22 mouse cellular contexts compared by ENCODE assay signal in genomic region chr15:91369736-91370449, GRCm38 (mm10).
DNase-seq lines count a peak whose midpoint lies in the region; ATAC-seq and TF ChIP-seq lines count a peak whose summit lies in the region.
"Had no signal": no experiment of that assay in that cellular context is flagged by ENCODE, and none has a peak within 500 bp of the region (broad histone marks: within the 10 kb centered on the region; RNA-seq: fewer than 3 reads in every experiment).

No protein-coding gene starts in this region.

- TF ChIP-seq CTCF in heart, postnatal 0 days (IDR thresholded peaks at IDR 0.05; ENCODE audit: low read depth), result no peak
- TF ChIP-seq CTCF in heart, adult 2 months (IDR thresholded peaks at IDR 0.05), result no peak

- WGBS in heart, postnatal 0 days, result 49% methylated on average over 11 of the region's 11 CpGs
- WGBS in heart, adult 2 months, result 61% methylated on average over 11 of the region's 11 CpGs
- WGBS in neural tube, embryonic 13.5 days, result 58% methylated on average over 11 of the region's 11 CpGs
- 47% methylated on average over 11 of the region's 11 CpGs for WGBS in neural tube, embryonic 15.5 days

- ATAC-seq in cerebellum, adult (ENCODE audit: insufficient number of reproducible peaks, low FRiP score, low TSS enrichment), result peak; percentile 72
- no peak for ATAC-seq in heart, postnatal 0 days (ENCODE audit: insufficient read depth, low read depth)
- no peak for ATAC-seq in neural tube, embryonic 13.5 days (ENCODE audit: low read depth)
- ATAC-seq in neural tube, embryonic 15.5 days (ENCODE audit: low FRiP score), result no peak
- ATAC-seq: forebrain, embryonic 16.5 days; liver, postnatal 0 days; lung, postnatal 0 days; midbrain, embryonic 15.5 days had no signal

- H3K4me1 ChIP-seq in heart, postnatal 0 days (ENCODE audit: control insufficient read depth, insufficient read depth), result no peaks in the 10 kb centered on the region
- H3K4me1 ChIP-seq in heart, adult 2 months (ENCODE audit: control insufficient read depth, insufficient read depth, low read length), result no peaks in the 10 kb centered on the region
- peaks cover 45% of the 10 kb centered on the region for H3K4me1 ChIP-seq in neural tube, embryonic 13.5 days (replicated peaks)
- H3K4me1 ChIP-seq in neural tube, embryonic 15.5 days, result peaks cover 45% of the 10 kb centered on the region

- no peak overlapping the region for H3K9ac ChIP-seq in heart, postnatal 0 days (replicated peaks; ENCODE audit: low read depth, low read length)
- no peak overlapping the region for H3K9ac ChIP-seq in heart, adult 2 months (ENCODE audit: low read depth, low read length)
- no peak overlapping the region for H3K9ac ChIP-seq in neural tube, embryonic 13.5 days
- H3K9ac ChIP-seq in neural tube, embryonic 15.5 days (replicated peaks), result no peak overlapping the region
- H3K9ac ChIP-seq: hindbrain, embryonic 13.5 days; liver, postnatal 0 days; midbrain, embryonic 15.5 days; neural tube, embryonic 12.5 days had no signal

- no peak for TF ChIP-seq EP300 in heart, postnatal 0 days (IDR thresholded peaks at IDR 0.05; ENCODE audit: low read depth)
- TF ChIP-seq EP300 in heart, adult 2 months (IDR thresholded peaks at IDR 0.05; ENCODE audit: insufficient read depth, low read depth, low read length), result no peak

- TF ChIP-seq POLR2A in heart, adult 2 months (IDR thresholded peaks at IDR 0.05; ENCODE audit: insufficient read depth, low read depth, low read length), result no peak

- no peak for DNase-seq in cerebellum, postnatal 36 days
- peak; percentile 32 for DNase-seq in heart, postnatal 0 days (ENCODE audit: low spot score)
- DNase-seq in heart, adult 2 months, result no peak
- DNase-seq in telencephalon, adult 2 months (ENCODE audit: low read depth, low spot score), result peak; percentile 74
- DNase-seq: adrenal gland, postnatal 14 days; cerebellum, adult 11-12 months; gastrocnemius, postnatal 36 days; heart, postnatal 36 days; kidney, adult 18-20 months; kidney, postnatal 4 days; liver, postnatal 0 days; thymus, postnatal 36 days had no signal

- H3K27ac ChIP-seq in heart, postnatal 0 days (ENCODE audit: low read depth), result no peak overlapping the region
- no peak overlapping the region for H3K27ac ChIP-seq in heart, adult 2 months
- no peak overlapping the region for H3K27ac ChIP-seq in neural tube, embryonic 13.5 days (replicated peaks)
- no peak overlapping the region for H3K27ac ChIP-seq in neural tube, embryonic 15.5 days (replicated peaks)
- H3K27ac ChIP-seq: embryonic facial prominence, embryonic 10.5 days; hindbrain, embryonic 13.5 days; macrophage; midbrain, embryonic 15.5 days; neural tube, embryonic 12.5 days had no signal

- no peaks in the 10 kb centered on the region for H3K79me2 ChIP-seq in heart, adult 2 months (replicated peaks; ENCODE audit: control insufficient read depth, insufficient read depth, low read length)

- no peaks in the 10 kb centered on the region for H3K9me3 ChIP-seq in heart, postnatal 0 days (replicated peaks; ENCODE audit: control insufficient read depth, low read length)
- no peaks in the 10 kb centered on the region for H3K9me3 ChIP-seq in neural tube, embryonic 13.5 days
- no peaks in the 10 kb centered on the region for H3K9me3 ChIP-seq in neural tube, embryonic 15.5 days (replicated peaks)
- H3K9me3 ChIP-seq: embryonic facial prominence, embryonic 10.5 days; hindbrain, embryonic 13.5 days; midbrain, embryonic 15.5 days; neural tube, embryonic 12.5 days had no signal

- no peaks in the 10 kb centered on the region for H3K27me3 ChIP-seq in heart, postnatal 0 days (ENCODE audit: control insufficient read depth, insufficient read depth, low read length)
- no peaks in the 10 kb centered on the region for H3K27me3 ChIP-seq in heart, adult 2 months (ENCODE audit: control insufficient read depth, insufficient read depth, low read length)
- H3K27me3 ChIP-seq in neural tube, embryonic 13.5 days, result no peaks in the 10 kb centered on the region
- no peaks in the 10 kb centered on the region for H3K27me3 ChIP-seq in neural tube, embryonic 15.5 days (replicated peaks)
- H3K27me3 ChIP-seq: hindbrain, embryonic 13.5 days; midbrain, embryonic 15.5 days; neural tube, embryonic 12.5 days had no signal

- H3K36me3 ChIP-seq in heart, postnatal 0 days (replicated peaks; ENCODE audit: control insufficient read depth, insufficient read depth, low read length), result no peaks in the 10 kb centered on the region
- no peaks in the 10 kb centered on the region; the same call in 1 of the 2 replicates for H3K36me3 ChIP-seq in heart, adult 2 months (ENCODE audit: control insufficient read depth, insufficient read depth, low read length)
- H3K36me3 ChIP-seq in neural tube, embryonic 13.5 days, result no peaks in the 10 kb centered on the region
- no peaks in the 10 kb centered on the region for H3K36me3 ChIP-seq in neural tube, embryonic 15.5 days
- H3K36me3 ChIP-seq: embryonic facial prominence, embryonic 10.5 days; hindbrain, embryonic 13.5 days; midbrain, embryonic 15.5 days; neural tube, embryonic 12.5 days had no signal

- intact Hi-C loops in heart, adult 2 months (cut with DNase I), result no loop called here

- H3K4me2 ChIP-seq in heart, postnatal 0 days (ENCODE audit: low read depth, low read length), result no peak overlapping the region
- peak overlapping the region; percentile 4; the same call in 1 of the 2 replicates for H3K4me2 ChIP-seq in neural tube, embryonic 13.5 days
- H3K4me2 ChIP-seq in neural tube, embryonic 15.5 days, result no peak overlapping the region
- H3K4me2 ChIP-seq: hindbrain, embryonic 13.5 days; midbrain, embryonic 15.5 days; neural tube, embryonic 12.5 days had no signal

- no peak overlapping the region for H3K4me3 ChIP-seq in heart, postnatal 0 days (ENCODE audit: low read depth, low read length)
- no peak overlapping the region for H3K4me3 ChIP-seq in heart, adult 2 months
- H3K4me3 ChIP-seq in neural tube, embryonic 13.5 days, result no peak overlapping the region
- no peak overlapping the region for H3K4me3 ChIP-seq in neural tube, embryonic 15.5 days (replicated peaks)
- H3K4me3 ChIP-seq: embryonic facial prominence, embryonic 10.5 days; hindbrain, embryonic 13.5 days; midbrain, embryonic 15.5 days; neural tube, embryonic 12.5 days had no signal

Comparison
In these comparisons a context has a peak if more than half of its experiments do, and no peak if none do; other contexts are left out.
1. DNase-seq: peak in heart, postnatal 0 days (single experiment) and telencephalon, adult 2 months (single experiment); none in cerebellum, postnatal 36 days (0 of 2) and heart, adult 2 months (0 of 2).